Mouse (Mus musculus): Measurements from ENCODE around the gene Fam189b.

GRCm38 (mm10) chr3:89183959-89184315 lies 994 bp downstream of the Fam189b start:
- no peak for TF ChIP-seq ZNF384 (IDR thresholded peaks at IDR 0.05; ENCODE audit: low read depth, low read length)
- TF ChIP-seq HCFC1 (IDR thresholded peaks at IDR 0.05; ENCODE audit: borderline replicate concordance, insufficient read depth, low read length), result no peak
- no peak for TF ChIP-seq MAFK (IDR thresholded peaks at IDR 0.05; ENCODE audit: insufficient read depth, low read depth, low read length)
- no peak for TF ChIP-seq ZC3H11A (IDR thresholded peaks at IDR 0.05; ENCODE audit: borderline replicate concordance, low read depth, low read length)
- no peak for TF ChIP-seq CHD2 (IDR thresholded peaks at IDR 0.05; ENCODE audit: low read depth, low read length)

Measured in ES-E14 (cell line).